Mouse (Mus musculus) urinary bladder, adult 18-20 months (tissue): ENCODE measurements around the gene Gm8247.
"Not testable (repeated sequence)": the region's sequence is repeated elsewhere in the genome, so short reads cannot be mapped to it uniquely, and the experiment has no call there.

ENCODE experiments used
- DNase-seq, 2 experiments: peaks; one replicate each; pipeline ENCODE4 v3.0.0; 2022; ENCODE audit warnings: low spot score in 2 of 2, mixed read lengths in 2 of 2

Gm8247 gene

DNA sequence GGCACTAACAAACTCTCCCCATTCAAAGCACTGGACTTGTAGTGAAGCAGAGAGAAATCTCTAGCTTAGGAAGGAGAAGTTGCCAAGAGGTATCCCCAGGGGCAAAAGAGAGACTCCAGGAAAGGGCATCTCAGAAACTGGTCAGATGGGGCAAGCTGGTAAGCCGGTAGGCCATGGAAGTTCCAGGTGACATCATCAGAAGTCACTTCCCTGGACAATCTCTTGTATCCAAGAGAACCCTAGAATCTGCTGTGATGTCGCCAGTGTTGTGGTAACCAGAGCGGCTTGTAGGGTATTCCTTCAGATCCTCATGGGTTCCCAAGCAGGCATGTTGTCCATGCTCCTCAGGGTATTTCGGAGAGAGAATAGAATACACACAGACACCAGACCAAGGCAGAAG is at the start of gene Gm8247:
TSS of gene Gm8247 (plus strand) at position 301 of the 400 bp plus-strand sequence.
- DNase-seq = not testable (repeated sequence)

DNA sequence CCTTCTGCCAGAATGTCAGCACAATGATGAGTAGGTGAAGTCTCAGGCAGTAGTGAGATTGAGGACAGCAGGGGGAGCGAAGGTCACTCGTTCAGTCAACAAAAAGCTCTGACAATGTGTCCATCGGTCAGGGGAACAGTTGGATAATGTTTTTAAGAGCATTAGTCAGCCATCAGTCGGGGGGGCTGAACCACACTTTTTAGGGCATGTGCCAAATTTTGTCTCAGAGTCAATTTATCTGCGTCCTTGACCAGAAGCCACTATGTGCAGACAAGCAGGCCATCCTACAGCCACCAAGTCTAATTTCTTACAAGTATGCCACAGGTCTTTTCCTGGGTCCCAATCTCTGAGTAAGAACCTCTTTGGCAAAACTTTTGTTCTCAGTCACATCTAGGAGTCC is 35.0 kb upstream of the Gm8247 start:
- DNase-seq = not testable (repeated sequence)

DNA sequence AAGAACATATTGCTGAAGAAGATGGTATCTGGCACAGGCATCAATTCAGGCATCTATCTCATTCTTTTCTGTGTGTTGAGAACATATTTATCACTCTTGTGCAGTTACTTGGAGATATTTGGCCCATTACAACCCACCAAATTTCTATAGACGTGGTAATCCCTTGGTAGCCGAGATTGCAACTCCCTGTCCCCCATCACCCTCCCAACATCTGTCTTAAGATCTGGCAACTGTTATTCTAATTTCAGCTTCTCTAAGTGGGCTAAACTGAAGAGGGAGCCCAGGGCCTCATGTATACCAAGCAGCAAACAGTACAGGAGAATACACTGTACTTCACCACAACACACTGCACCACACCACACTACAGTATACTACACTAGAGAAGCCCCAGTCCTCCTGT is 8.8 kb downstream of the Gm8247 start:
- peak in 1 of 2 experiments; percentile 0 for DNase-seq

DNA sequence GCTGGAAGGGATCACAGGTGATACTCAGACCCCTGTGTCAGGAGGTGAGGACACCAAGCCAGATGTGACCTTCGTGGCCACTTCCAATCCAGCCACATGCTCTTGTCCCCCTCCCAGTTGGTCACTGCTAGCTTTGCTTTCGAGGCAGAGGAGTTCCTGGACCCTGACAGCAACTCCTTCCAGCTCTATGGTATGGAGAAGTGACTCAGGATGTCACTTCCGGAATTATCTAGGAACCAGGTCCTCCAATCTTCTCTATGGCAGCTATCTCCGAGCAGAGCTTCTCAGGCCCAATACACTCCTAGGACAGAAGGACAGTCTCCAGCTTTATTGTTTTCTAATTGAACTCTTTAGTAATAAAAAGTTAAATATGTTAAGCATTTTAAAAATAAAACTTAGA is 44.8 kb downstream of the Gm8247 start, which contains the start of gene Gm5624:
TSS of gene Gm5624 (minus strand) at position 202 of the 400 bp plus-strand sequence.
- not testable (repeated sequence) for DNase-seq
